Mouse (Mus musculus) myocyte (in vitro differentiated cells): ENCODE measurements around the gene Tspan11.

ENCODE experiments used
- E2F4 ChIP-seq: IDR thresholded peaks from one replicate; pipeline ENCODE4 v1.6.1; 2011; ENCODE audit warnings: mild to moderate bottlenecking, control low read depth, moderate library complexity; ENCODE audit not compliant: insufficient read depth
- POLR2A ChIP-seq: IDR thresholded peaks from one replicate; pipeline ENCODE4 v1.6.1; 2011; ENCODE audit warnings: low read depth, mild to moderate bottlenecking, control low read depth, moderate library complexity; ENCODE audit not compliant: insufficient read length

GRCm38 (mm10) chr6:127992993-127993392 is 105.6 kb downstream of the Tspan11 start:
- TF ChIP-seq POLR2A (no peak), E2F4 (no peak)
